Mouse (Mus musculus): ENCODE measurements at regions not wholly inside any gene's neighbourhood (a gene's known extent, or its start where the extent isn't known, plus 50 kb on each side); places are given as distances from the start of the nearest gene placed in this dataset.
"Not testable (repeated sequence)": the region's sequence is repeated elsewhere in the genome, so short reads cannot be mapped to it uniquely, and the experiment has no call there.

DNA sequence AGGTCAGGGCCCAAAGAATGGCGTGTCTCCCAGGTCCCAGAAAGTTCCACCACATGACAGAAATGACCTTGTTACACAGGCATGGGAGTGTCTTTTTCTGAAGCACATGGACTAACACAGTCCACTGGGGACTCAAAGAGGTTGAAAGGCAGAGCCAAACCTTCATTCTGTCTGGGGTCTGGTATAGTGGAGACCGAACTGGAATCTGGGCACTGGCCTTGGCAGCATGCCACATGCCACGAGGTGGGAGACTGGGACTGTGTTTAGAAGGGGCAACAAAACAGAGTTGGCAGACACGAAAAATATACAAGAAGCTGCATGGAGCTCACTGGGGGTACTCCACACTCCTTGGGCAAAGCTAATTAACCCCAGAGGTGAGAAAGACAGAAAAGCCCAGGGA, 293.6 kb upstream of the Cdh4 start:
- no peak for DNase-seq

DNA sequence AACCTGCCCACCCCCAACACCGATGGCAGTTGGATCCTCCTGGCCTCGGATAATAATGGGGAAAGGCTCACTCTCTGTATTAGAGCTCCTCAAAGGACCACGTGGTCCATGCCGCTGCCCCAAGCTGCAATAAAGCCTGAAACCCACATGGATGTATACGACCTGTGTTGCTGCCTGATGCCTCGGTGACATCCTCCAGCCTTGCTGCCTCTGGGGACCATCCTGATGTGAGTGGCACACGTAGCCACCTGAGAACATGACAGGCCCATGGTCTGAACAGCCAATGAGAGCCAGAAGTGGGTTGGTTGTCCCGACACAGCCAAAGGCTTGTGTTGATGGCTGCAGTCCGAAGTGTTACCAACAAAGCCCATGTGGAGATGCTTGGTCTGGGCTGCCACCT, 283.4 kb upstream of the Cdh4 start:
- no peak for DNase-seq

DNA sequence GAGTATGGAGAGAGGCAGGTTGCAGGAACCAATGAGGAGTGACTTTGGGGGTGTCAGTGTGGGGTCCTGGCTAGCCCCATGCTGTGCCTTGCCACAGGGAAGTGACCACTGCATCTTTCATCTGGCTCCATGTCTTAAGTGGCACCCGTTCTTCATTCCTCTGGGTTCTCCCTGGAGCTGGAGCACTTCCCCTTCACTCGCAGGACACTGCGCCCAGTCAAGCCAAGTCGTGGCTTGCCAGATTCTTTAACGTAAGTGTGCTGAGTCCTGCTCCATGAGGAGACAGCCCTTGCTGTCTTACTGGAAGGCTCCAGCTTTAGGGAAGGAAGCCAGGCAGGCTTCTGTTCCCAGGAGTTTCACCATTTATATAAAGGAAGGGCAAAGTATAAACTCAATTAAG, 279.1 kb upstream of the Cdh4 start:
- no peak for DNase-seq

- DNase-seq: no peak
These were observed 272.1 kb upstream of the Cdh4 start for GRCm38 (mm10) chr2:179170157-179170556.

- DNase-seq: no peak
These were observed 271.6 kb upstream of the Cdh4 start for GRCm38 (mm10) chr2:179170608-179171007.

- DNase-seq: not testable (repeated sequence)
These were observed 265.2 kb upstream of the Cdh4 start for GRCm38 (mm10) chr2:179176835-179177530.

DNA sequence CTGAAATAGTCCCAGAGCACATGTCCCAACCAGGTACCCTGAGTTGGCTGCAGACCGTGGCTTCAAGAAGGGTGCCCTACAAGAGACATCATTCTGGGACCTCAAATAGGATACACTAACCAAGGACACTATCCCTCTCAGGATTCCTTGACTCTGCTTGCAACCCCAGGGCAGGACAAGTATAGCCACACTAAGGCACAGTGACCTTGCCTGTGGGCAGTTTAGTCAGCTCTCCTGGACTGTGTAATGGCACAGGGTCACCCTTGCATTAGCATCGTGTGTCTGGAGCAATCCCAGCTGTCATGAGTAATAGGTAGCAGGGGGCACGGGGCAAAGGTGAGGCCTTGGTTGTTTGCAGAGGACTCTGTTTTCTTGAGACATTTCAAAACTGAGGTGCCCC, 260.9 kb upstream of the Cdh4 start:
- DNase-seq: no peak

DNA sequence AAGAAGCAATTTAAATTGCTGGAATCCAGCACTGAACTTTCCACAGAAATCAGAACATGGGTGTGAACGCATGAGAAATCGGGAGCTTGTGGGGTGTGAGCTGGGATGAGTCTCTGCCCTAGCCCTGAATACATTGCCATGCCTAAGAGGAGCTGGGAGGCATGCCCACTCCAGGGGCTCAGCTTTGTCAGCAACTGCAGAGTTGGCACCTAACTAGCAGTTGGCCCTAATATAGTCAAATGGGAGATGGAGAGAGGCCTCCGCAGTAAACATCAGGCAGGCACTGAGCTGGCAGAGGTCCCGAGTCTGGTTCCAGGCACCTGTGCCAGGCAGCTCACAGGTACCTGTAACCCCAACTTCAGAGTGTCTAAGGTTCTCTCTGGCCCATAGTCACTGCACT, 260.1 kb upstream of the Cdh4 start:
- no peak for DNase-seq

GRCm38 (mm10) chr2:179192906-179193496, 249.2 kb upstream of the Cdh4 start:
- no peak for DNase-seq

GRCm38 (mm10) chr2:179193507-179194160, 248.6 kb upstream of the Cdh4 start:
- peak; percentile 72 to 78 for DNase-seq

- no peak for DNase-seq
These were observed 244.8 kb upstream of the Cdh4 start for GRCm38 (mm10) chr2:179197471-179197870.

DNA sequence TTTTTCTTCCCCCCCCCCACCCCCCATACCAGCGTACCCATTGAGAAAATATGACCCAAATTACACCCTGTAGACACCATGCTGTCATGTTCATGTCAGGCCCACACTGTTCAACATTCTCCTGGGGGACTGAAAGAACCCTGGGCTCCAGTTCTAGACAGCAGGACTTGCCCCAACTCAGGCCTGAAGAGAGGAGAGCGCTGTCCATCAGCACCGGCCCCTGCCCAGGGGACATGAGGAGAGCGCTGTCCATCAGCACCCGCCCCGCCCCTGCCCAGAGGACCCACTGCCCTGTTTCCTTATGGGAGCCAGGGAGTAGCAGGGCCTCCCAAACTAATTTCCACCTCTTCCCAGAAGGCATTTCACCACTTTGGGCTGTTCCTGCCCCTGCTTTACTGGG, 241.7 kb upstream of the Cdh4 start:
- peak; percentile 46 to 47 for DNase-seq

DNA sequence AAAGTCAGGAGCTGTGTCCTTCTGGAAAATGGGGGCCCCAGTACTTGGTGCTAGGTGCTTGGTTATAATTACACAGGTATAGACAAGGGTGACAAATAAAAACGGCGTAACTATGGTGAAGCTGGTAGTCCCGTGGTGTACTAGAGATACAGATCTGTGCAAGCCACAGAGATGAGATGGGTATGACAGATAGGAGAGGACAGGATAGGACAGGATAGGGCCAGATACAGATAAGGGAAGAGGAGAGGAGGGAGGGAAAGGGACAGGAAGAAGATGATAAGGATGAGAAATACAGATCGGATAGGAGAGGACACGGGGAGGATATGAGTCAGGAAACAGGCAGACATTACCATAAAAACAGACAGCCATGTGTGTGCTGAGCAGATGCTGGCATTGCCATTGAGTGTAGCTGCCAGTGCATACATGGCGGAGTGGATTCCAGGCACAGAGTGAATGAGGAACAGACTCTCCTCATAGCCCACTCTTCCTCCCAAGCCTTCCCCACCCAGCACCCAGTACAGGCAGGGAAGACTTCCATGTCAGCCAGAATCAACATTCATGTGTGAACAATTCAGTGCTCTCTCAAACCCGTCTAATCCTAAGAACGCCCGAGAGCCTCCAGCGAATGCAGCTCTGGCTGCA, 231.9 kb upstream of the Cdh4 start:
- DNase-seq: no peak

DNA sequence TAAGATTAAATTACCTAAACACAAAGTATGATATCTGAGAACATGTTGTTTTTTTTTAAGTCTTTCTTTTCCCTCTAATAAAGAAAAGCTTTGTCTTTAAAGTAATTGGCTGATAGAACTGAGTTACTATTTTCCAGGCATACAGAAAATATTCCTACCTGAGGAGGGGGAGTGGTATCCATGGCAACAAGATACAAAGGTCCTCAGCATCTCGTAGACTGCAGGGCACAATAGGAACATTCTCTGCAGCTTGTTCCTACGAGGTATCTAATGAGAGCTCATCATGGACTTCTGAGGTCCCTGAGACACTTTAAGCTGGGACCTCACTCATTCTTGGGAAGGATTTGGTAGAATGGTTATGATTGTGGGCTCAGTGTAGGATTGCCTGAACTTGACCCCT, 225.5 kb upstream of the Cdh4 start:
- no peak for DNase-seq

DNA sequence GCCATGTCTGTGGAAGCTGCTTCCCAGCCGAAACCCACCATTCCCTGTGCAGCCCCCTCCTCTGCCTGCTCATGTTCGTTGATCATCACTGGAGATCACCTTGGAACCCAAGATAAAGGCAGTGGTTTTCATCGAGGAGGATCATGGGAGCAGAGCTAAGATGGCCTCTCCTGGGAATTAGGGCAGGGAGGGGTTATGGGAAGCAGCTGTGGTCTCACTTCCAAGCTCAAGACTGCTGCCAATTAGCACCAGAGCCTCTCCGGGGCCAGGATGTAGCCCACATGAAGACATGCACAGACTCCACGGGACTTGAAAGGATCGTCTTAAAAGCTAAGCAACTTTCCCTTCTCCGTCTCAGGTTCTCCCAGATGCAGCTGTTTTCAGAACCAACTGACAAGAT, 214.1 kb upstream of the Cdh4 start:
- DNase-seq: no peak

GRCm38 (mm10) chr2:179231708-179232354, 210.4 kb upstream of the Cdh4 start:
- no peak for DNase-seq

- no peak for DNase-seq
These were observed 204.1 kb upstream of the Cdh4 start for GRCm38 (mm10) chr2:179238166-179238565.

- DNase-seq: no peak
These were observed 181.3 kb upstream of the Cdh4 start for GRCm38 (mm10) chr2:179260892-179261291.

- no peak for DNase-seq
These were observed 178.3 kb upstream of the Cdh4 start for GRCm38 (mm10) chr2:179263888-179264287.

DNA sequence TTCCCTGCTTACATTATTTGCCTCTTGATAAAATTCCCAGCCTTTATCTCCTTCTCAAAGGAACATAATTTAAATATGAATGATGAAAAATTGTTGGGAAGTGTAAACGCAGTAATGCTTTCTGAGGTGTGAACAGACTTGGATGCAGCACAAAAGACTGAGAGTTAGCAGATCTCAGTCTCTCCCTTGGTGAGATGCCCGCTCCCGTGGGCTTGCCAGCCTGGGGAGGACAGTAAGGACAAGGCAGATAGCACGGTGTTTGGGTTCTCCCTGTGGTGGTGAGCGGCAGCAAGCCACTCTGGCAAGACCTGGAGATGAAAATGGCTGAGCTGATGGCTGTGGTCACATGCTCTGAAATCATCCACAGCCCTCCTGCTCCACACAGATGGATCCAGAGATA, 176.8 kb upstream of the Cdh4 start:
- DNase-seq: no peak

DNA sequence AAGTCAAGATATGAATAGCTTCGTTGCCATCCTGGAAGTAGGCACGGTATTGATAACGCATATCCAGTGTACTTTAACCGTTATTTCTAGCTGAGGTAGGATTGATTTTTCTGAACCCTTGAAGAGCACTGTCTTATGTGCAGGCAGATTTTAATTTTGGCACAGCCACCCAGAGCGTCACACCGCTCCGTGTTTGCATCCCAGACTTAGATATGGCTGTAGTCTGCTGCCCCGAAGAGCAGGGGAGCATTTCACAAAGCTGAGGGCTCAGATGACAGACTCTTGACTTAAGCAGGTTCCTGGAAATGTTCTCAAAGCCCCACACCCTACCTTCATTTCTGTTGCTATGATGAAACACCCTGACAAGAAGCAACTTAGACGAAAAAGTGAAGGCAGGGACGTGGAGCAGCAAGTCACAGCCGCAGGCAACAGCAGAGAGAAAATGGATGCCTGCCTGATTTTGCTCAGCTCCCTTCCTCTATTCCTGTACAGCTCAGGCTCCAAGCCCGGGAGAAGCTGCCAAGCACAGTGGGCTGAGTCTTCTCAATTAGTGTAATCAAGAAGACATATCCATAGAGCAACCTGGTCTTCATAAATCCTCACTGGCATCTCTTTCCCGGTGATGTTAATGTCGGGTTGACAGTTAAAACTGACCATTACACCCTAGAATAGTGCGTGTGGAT, 164.9 kb upstream of the Cdh4 start:
- DNase-seq: no peak

DNA sequence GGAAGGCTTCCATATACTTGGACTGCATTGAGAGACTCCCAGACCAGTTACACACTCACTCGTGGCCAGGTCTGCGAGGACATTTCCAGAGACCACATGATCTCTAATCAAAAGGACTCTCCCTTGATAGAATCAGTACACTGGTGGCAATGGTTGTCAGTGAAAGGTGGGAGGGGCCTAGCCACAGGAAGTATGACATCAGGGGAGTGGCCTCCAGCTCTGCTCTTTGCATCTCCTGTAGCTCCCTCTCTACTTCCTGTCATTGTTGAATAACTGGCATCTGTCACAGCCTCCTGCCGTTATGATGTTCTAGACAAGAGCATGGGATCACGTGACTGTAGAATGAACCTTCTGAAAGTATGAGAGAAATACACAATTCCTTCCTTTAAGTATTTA, 164.3 kb upstream of the Cdh4 start:
- DNase-seq: peak; percentile 32 to 57

GRCm38 (mm10) chr2:179282276-179282675, 160.0 kb upstream of the Cdh4 start:
- no peak for DNase-seq

All from lung, postnatal 4 days (tissue).